Mouse (Mus musculus) olfactory bulb, adult 2 months (tissue): Measurements from ENCODE around the gene Hist1h2ae.
A peak's percentile ranks its signal among the peaks of the same experiment; 100 is the strongest.
"Not testable (repeated sequence)": the region's sequence is repeated elsewhere in the genome, so short reads cannot be mapped to it uniquely, and the experiment has no call there.

Source experiments
- CTCF ChIP-seq: fragments of 200-500 bp; IDR thresholded peaks from 2 replicates; pipeline ENCODE4 v1.5.1; 2012; ENCODE audit warnings: low read depth, mild to moderate bottlenecking, low read length, moderate library complexity; ENCODE audit not compliant: insufficient read depth
- POLR2A ChIP-seq: fragments of 200-500 bp; IDR thresholded peaks from 2 replicates; pipeline ENCODE4 v1.6.1; 2012; ENCODE audit warnings: mild to moderate bottlenecking, low read depth, low read length, moderate library complexity; ENCODE audit not compliant: insufficient read depth

DNA sequence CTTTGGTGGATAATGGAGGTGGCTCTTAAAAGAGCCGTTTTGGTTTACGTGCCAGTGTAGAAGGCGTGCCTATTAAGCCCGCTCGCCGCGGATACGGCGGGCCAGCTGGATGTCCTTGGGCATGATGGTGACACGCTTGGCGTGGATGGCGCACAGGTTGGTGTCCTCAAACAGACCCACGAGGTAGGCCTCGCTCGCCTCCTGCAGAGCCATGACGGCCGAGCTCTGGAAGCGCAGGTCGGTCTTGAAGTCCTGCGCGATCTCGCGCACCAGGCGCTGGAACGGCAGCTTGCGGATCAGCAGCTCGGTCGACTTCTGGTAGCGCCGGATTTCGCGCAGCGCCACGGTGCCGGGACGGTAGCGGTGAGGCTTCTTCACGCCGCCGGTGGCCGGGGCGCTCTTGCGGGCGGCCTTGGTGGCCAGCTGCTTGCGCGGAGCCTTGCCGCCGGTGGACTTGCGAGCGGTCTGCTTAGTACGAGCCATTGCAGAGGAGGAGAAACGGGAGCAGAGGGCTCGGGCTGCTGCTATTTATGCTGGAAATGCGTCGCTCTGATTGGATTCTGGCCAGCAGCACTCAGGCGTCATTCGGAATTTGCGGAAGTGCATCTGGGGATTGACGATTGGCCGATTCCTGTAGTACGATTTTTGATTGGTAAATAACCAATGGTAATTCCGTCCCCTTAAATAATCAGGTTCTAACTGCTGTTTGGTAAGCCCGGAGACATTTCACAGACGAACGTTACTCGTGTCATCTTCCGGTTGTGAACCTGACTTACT lies 8.9 kb downstream of the Hist1h2ae start, which contains the start of gene Hist1h3e:
- TF ChIP-seq CTCF = not testable (repeated sequence)
- peak; percentile 98 for TF ChIP-seq POLR2A
